Mouse (Mus musculus) gastrocnemius, postnatal 25 days (tissue): ENCODE measurements at regions not wholly inside any gene's neighbourhood (a gene's known extent, or its start where the extent isn't known, plus 50 kb on each side); places are given as distances from the start of the nearest gene placed in this dataset.
A peak's percentile ranks its signal among the peaks of the same experiment; 100 is the strongest.

Source experiments
- DNase-seq: peaks from one replicate; pipeline ENCODE4 v3.0.0; 2022

- no peak for DNase-seq
Measured at GRCm38 (mm10) chr1:191486766-191487165, 83.7 kb upstream of the Ppp2r5a start.

- DNase-seq = no peak
Measured at GRCm38 (mm10) chr1:191484726-191485425, 81.8 kb upstream of the Ppp2r5a start.

- DNase-seq = peak; percentile 60
Measured at GRCm38 (mm10) chr1:191479906-191480379, 76.9 kb upstream of the Ppp2r5a start.

GRCm38 (mm10) chr1:191472551-191472950 is 69.5 kb upstream of the Ppp2r5a start:
- DNase-seq = no peak

GRCm38 (mm10) chr1:191471489-191471888 is 68.4 kb upstream of the Ppp2r5a start:
- DNase-seq = no peak

GRCm38 (mm10) chr1:191470190-191470985 is 67.3 kb upstream of the Ppp2r5a start:
- DNase-seq = no peak

- DNase-seq = no peak
Measured at GRCm38 (mm10) chr1:191468837-191469529, 65.9 kb upstream of the Ppp2r5a start.

GRCm38 (mm10) chr1:191466261-191466660 is 63.2 kb upstream of the Ppp2r5a start:
- DNase-seq = no peak

GRCm38 (mm10) chr1:191465723-191466122 is 62.7 kb upstream of the Ppp2r5a start:
- no peak for DNase-seq

GRCm38 (mm10) chr1:191465170-191465569 is 62.1 kb upstream of the Ppp2r5a start:
- no peak for DNase-seq

- DNase-seq = peak; percentile 30
Measured at GRCm38 (mm10) chr1:191461811-191462491, 58.9 kb upstream of the Ppp2r5a start.

GRCm38 (mm10) chr1:191459066-191459465 is 56.0 kb upstream of the Ppp2r5a start:
- no peak for DNase-seq

- DNase-seq = no peak
Measured at GRCm38 (mm10) chr1:191458292-191458691, 55.2 kb upstream of the Ppp2r5a start.

- DNase-seq = no peak
Measured at GRCm38 (mm10) chr1:191457103-191457502, 54.0 kb upstream of the Ppp2r5a start.

- no peak for DNase-seq
Measured at GRCm38 (mm10) chr1:191454604-191455003, 51.5 kb upstream of the Ppp2r5a start.

- no peak for DNase-seq
Measured at GRCm38 (mm10) chr1:191453589-191453988, 50.5 kb upstream of the Ppp2r5a start.
